Comparison of ENCODE assay signal across 8 mouse cellular contexts in genomic region chr2:91527147-91527486, GRCm38 (mm10). TPM values are rescaled to one million over a fixed set of nuclear protein-coding genes. Genes with fewer than 3 reads are reported as not detected.
DNase-seq lines count a peak whose midpoint lies in the region; ATAC-seq lines count a peak whose summit lies in the region.

No protein-coding gene starts in this region.

- H3K36me3 ChIP-seq in lung, embryonic 16.5 days (ENCODE audit: control insufficient read depth, insufficient read depth, low read length) = no peaks in the 10 kb centered on the region
- peaks cover 15% of the 10 kb centered on the region for H3K36me3 ChIP-seq in limb, embryonic 13.5 days
- H3K36me3 ChIP-seq in neural tube, embryonic 13.5 days = peaks cover 12% of the 10 kb centered on the region

- peak overlapping the region; percentile 80 for H3K27ac ChIP-seq in lung, embryonic 16.5 days (ENCODE audit: low read length)
- H3K27ac ChIP-seq in limb, embryonic 13.5 days = peak overlapping the region; percentile 86
- H3K27ac ChIP-seq in neural tube, embryonic 13.5 days (replicated peaks) = peak overlapping the region; percentile 85

- H3K27me3 ChIP-seq in lung, embryonic 16.5 days (ENCODE audit: control insufficient read depth, insufficient read depth, low read depth, low read length) = no peaks in the 10 kb centered on the region
- no peaks in the 10 kb centered on the region for H3K27me3 ChIP-seq in limb, embryonic 13.5 days
- H3K27me3 ChIP-seq in neural tube, embryonic 13.5 days = no peaks in the 10 kb centered on the region

- under 1% methylated on average over 14 of the region's 15 CpGs for WGBS in lung, embryonic 16.5 days
- WGBS in limb, embryonic 13.5 days = 0% methylated on average over 15 of the region's 15 CpGs
- 0% methylated on average over 15 of the region's 15 CpGs for WGBS in neural tube, embryonic 13.5 days

- H3K9ac ChIP-seq in lung, embryonic 16.5 days (ENCODE audit: low read length) = peak overlapping the region; percentile 98
- H3K9ac ChIP-seq in limb, embryonic 13.5 days = peak overlapping the region; percentile 91
- peak overlapping the region; percentile 97 for H3K9ac ChIP-seq in neural tube, embryonic 13.5 days

- no peak for DNase-seq in lung, postnatal 25 days (ENCODE audit: low spot score)
- peak; percentile 66 for DNase-seq in MN1 (ENCODE audit: low spot score)
- peak; percentile 46 for DNase-seq in cerebellum, adult 11 months
- DNase-seq in forelimb bud, embryonic 11.5 days (ENCODE audit: low read depth, low spot score) = peak; percentile 39
- DNase-seq in Muller cell, postnatal 12 days (ENCODE audit: inconsistent ontology term) = no peak

- H3K4me1 ChIP-seq in lung, embryonic 16.5 days (replicated peaks; ENCODE audit: control insufficient read depth, insufficient read depth, low read length) = peaks cover 9% of the 10 kb centered on the region
- H3K4me1 ChIP-seq in limb, embryonic 13.5 days = peaks cover 9% of the 10 kb centered on the region; the same call in 1 of the 2 replicates
- H3K4me1 ChIP-seq in neural tube, embryonic 13.5 days (replicated peaks) = peaks cover 9% of the 10 kb centered on the region

- H3K4me3 ChIP-seq in lung, embryonic 16.5 days (ENCODE audit: low read length) = peak overlapping the region; percentile 97
- H3K4me3 ChIP-seq in limb, embryonic 13.5 days = peak overlapping the region; percentile 96
- peak overlapping the region; percentile 87 for H3K4me3 ChIP-seq in neural tube, embryonic 13.5 days

- no peaks in the 10 kb centered on the region for H3K9me3 ChIP-seq in lung, embryonic 16.5 days (ENCODE audit: control insufficient read depth, low read length)
- no peaks in the 10 kb centered on the region for H3K9me3 ChIP-seq in limb, embryonic 13.5 days
- H3K9me3 ChIP-seq in neural tube, embryonic 13.5 days = no peaks in the 10 kb centered on the region

- peak; percentile 78 for ATAC-seq in lung, embryonic 16.5 days (ENCODE audit: low read depth)
- peak; percentile 37; the same call in 1 of the 2 replicates for ATAC-seq in limb, embryonic 13.5 days (ENCODE audit: low FRiP score, low read depth)
- ATAC-seq in neural tube, embryonic 13.5 days (ENCODE audit: low read depth) = peak; percentile 86

- peak overlapping the region; percentile 78 for H3K4me2 ChIP-seq in lung, embryonic 16.5 days (ENCODE audit: low read depth, low read length)
- H3K4me2 ChIP-seq in limb, embryonic 13.5 days (replicated peaks) = peak overlapping the region; percentile 76
- H3K4me2 ChIP-seq in neural tube, embryonic 13.5 days = peak overlapping the region; percentile 76

RNA-seq across cellular contexts. Expression of gene Ckap5, which starts 0.6 kb away (rescaled TPM):
- 75.6 and 84.9 TPM in 2 replicates for polyA plus RNA-seq in lung, embryonic 16.5 days (2015; fragmentation: Nextera tagmentation; extraction: Ambion mirVana)
- polyA plus RNA-seq in limb, embryonic 13.5 days (2015; fragmentation: Nextera tagmentation; extraction: Ambion mirVana) = 106 TPM in 2 replicates
- polyA plus RNA-seq in neural tube, embryonic 13.5 days (2015; fragmentation: Nextera tagmentation; extraction: Ambion mirVana) = 102 and 113 TPM in 2 replicates

Comparison
In these comparisons a context has a peak if more than half of its experiments do, and no peak if none do; other contexts are left out.
1. DNase-seq: peak in MN1 (single experiment), cerebellum, adult 11 months (single experiment) and forelimb bud, embryonic 11.5 days (single experiment); none in lung, postnatal 25 days (single experiment) and Muller cell, postnatal 12 days (single experiment).
2. Peak in every context shown above with its lines, with median percentiles within 50 percentile points of each other: ATAC-seq, H3K27ac ChIP-seq, H3K4me2 ChIP-seq, H3K4me3 ChIP-seq and H3K9ac ChIP-seq.